Mouse (Mus musculus): ENCODE measurements around the gene Kcnk1. TPM values are rescaled to one million over a fixed set of nuclear protein-coding genes. Genes with fewer than 3 reads are reported as not detected.

Kcnk1 gene
- polyA plus RNA-seq, 1 experiment from 2014 or later, result 0.24 TPM

Other genes with a start within 250 kb of the Kcnk1 start
- 0.05 and 0.09 TPM in 2 replicates for gene Pcnx2, start 96.9 kb upstream of the Kcnk1 start, polyA plus RNA-seq (2015; fragmentation: Nextera tagmentation; extraction: Ambion mirVana)
- 0.07 and 0.20 TPM in 2 replicates for gene Map3k21, start 84.7 kb upstream of the Kcnk1 start, polyA plus RNA-seq (2015; fragmentation: Nextera tagmentation; extraction: Ambion mirVana)